In genomic region chr10:60027619-60028084, GRCm38 (mm10) we compare ENCODE assay signal across 14 mouse cellular contexts. TPM values are rescaled to one million over a fixed set of nuclear protein-coding genes. Genes with fewer than 3 reads are reported as not detected.
DNase-seq lines count a peak whose midpoint lies in the region; ATAC-seq and TF ChIP-seq lines count a peak whose summit lies in the region.
"Had no signal": no experiment of that assay in that cellular context is flagged by ENCODE, and none has a peak within 500 bp of the region (broad histone marks: within the 10 kb centered on the region; RNA-seq: fewer than 3 reads in every experiment).

No protein-coding gene starts in this region.

- ATAC-seq in hindbrain, embryonic 14.5 days (ENCODE audit: low FRiP score) = no peak
- ATAC-seq in hindbrain, postnatal 0 days = no peak
- peak; percentile 80 for ATAC-seq in limb, embryonic 13.5 days (ENCODE audit: low FRiP score, low read depth)

- H3K27ac ChIP-seq in hindbrain, embryonic 14.5 days = peak overlapping the region; percentile 51
- no peak overlapping the region for H3K27ac ChIP-seq in hindbrain, postnatal 0 days
- peak overlapping the region; percentile 30; the same call in 1 of the 2 replicates for H3K27ac ChIP-seq in embryonic fibroblast, embryonic 13.5 days (ENCODE audit: insufficient read depth, low read length)
- H3K27ac ChIP-seq in limb, embryonic 13.5 days = peak overlapping the region; percentile 79
- H3K27ac ChIP-seq: heart, embryonic 10.5 days; liver, embryonic 14.5 days had no signal

- H3K27me3 ChIP-seq in hindbrain, embryonic 14.5 days (ENCODE audit: control insufficient read depth, insufficient read depth, low read length) = no peaks in the 10 kb centered on the region
- H3K27me3 ChIP-seq in hindbrain, postnatal 0 days (ENCODE audit: insufficient read depth, low read length) = no peaks in the 10 kb centered on the region
- H3K27me3 ChIP-seq in limb, embryonic 13.5 days = no peaks in the 10 kb centered on the region
- H3K27me3 ChIP-seq: embryonic facial prominence, embryonic 15.5 days had no signal

- DNase-seq in hindbrain, embryonic 14.5 days (ENCODE audit: low spot score) = no peak
- no peak for DNase-seq in hindbrain, postnatal 0 days (ENCODE audit: low spot score)
- DNase-seq in CD4-positive helper T cell, adult 2 months (ENCODE audit: low read depth, low spot score) = peak; percentile 47
- no peak for DNase-seq in ovary, postnatal 14 days (ENCODE audit: low spot score)
- no peak for DNase-seq in ovary, postnatal 36 days (ENCODE audit: low spot score)
- DNase-seq in urinary bladder, postnatal 4 days (ENCODE audit: low spot score in 2 of 2) = no peak
- DNase-seq: cerebellum, adult 11 months; kidney, postnatal 14 days; right cerebral cortex, postnatal 14 days had no signal

- no peak overlapping the region for H3K4me2 ChIP-seq in hindbrain, embryonic 14.5 days (replicated peaks)
- no peak overlapping the region for H3K4me2 ChIP-seq in hindbrain, postnatal 0 days (ENCODE audit: low read depth, low read length)
- no peak overlapping the region for H3K4me2 ChIP-seq in limb, embryonic 13.5 days (replicated peaks)
- H3K4me2 ChIP-seq: embryonic facial prominence, embryonic 15.5 days had no signal

- H3K4me3 ChIP-seq in hindbrain, embryonic 14.5 days (replicated peaks; ENCODE audit: low read length) = no peak overlapping the region
- no peak overlapping the region for H3K4me3 ChIP-seq in hindbrain, postnatal 0 days (ENCODE audit: low read length)
- no peak overlapping the region for H3K4me3 ChIP-seq in embryonic fibroblast, embryonic 13.5 days (ENCODE audit: insufficient read depth, low read length)
- no peak overlapping the region for H3K4me3 ChIP-seq in limb, embryonic 13.5 days
- H3K4me3 ChIP-seq: embryonic facial prominence, embryonic 15.5 days; heart, embryonic 10.5 days had no signal

- H3K36me3 ChIP-seq in hindbrain, embryonic 14.5 days (replicated peaks; ENCODE audit: control insufficient read depth, insufficient read depth) = no peaks in the 10 kb centered on the region
- H3K36me3 ChIP-seq in hindbrain, postnatal 0 days (ENCODE audit: insufficient read depth, low read length) = no peaks in the 10 kb centered on the region
- H3K36me3 ChIP-seq in limb, embryonic 13.5 days = peaks cover 7% of the 10 kb centered on the region
- H3K36me3 ChIP-seq: embryonic facial prominence, embryonic 15.5 days had no signal

- no peak for TF ChIP-seq POLR2A in embryonic fibroblast, embryonic 13.5 days (IDR thresholded peaks at IDR 0.05; ENCODE audit: low read depth, low read length)

- 57% methylated on average over 2 of the region's 2 CpGs for WGBS in hindbrain, embryonic 14.5 days
- WGBS in hindbrain, postnatal 0 days = 53% methylated on average over 2 of the region's 2 CpGs
- WGBS in limb, embryonic 13.5 days = 33% methylated on average over 2 of the region's 2 CpGs

- peaks cover 28% of the 10 kb centered on the region for H3K4me1 ChIP-seq in hindbrain, embryonic 14.5 days (replicated peaks; ENCODE audit: control insufficient read depth, insufficient read depth, low read length)
- peaks cover 3% of the 10 kb centered on the region; the same call in 1 of the 2 replicates for H3K4me1 ChIP-seq in hindbrain, postnatal 0 days (ENCODE audit: insufficient read depth, low read length)
- H3K4me1 ChIP-seq in embryonic fibroblast, embryonic 13.5 days (ENCODE audit: control insufficient read depth, insufficient read depth, low read length) = peaks cover 8% of the 10 kb centered on the region; the same call in 1 of the 2 replicates
- H3K4me1 ChIP-seq in limb, embryonic 13.5 days = peaks cover 54% of the 10 kb centered on the region

- H3K9me3 ChIP-seq in hindbrain, embryonic 14.5 days (ENCODE audit: control insufficient read depth, low read length) = no peaks in the 10 kb centered on the region
- no peaks in the 10 kb centered on the region for H3K9me3 ChIP-seq in hindbrain, postnatal 0 days (ENCODE audit: low read length)
- H3K9me3 ChIP-seq in limb, embryonic 13.5 days = no peaks in the 10 kb centered on the region
- H3K9me3 ChIP-seq: embryonic facial prominence, embryonic 15.5 days; heart, embryonic 10.5 days had no signal

- TF ChIP-seq CTCF in hindbrain, postnatal 0 days (IDR thresholded peaks at IDR 0.05; ENCODE audit: low read depth) = no peak
- TF ChIP-seq CTCF in embryonic fibroblast, embryonic 13.5 days (IDR thresholded peaks at IDR 0.05; ENCODE audit: borderline replicate concordance, insufficient read depth, low read length) = no peak

- H3K9ac ChIP-seq in hindbrain, embryonic 14.5 days = peak overlapping the region; percentile 10; the same call in 1 of the 2 replicates
- no peak overlapping the region for H3K9ac ChIP-seq in hindbrain, postnatal 0 days (replicated peaks; ENCODE audit: low read length)
- no peak overlapping the region for H3K9ac ChIP-seq in limb, embryonic 13.5 days
- H3K9ac ChIP-seq: embryonic facial prominence, embryonic 15.5 days; liver, embryonic 14.5 days had no signal

RNA-seq across cellular contexts. Expression of gene Anapc16, which starts 24.7 kb away (rescaled TPM):
- polyA plus RNA-seq in hindbrain, embryonic 14.5 days (2014; fragmentation: Nextera tagmentation; extraction: Ambion mirVana) = 94.2 and 110 TPM in 2 replicates
- 62.6 and 70.1 TPM in 2 replicates for total RNA-seq in hindbrain, postnatal 0 days (2014; rRNA removed)
- 132 and 133 TPM in 2 replicates for polyA plus RNA-seq in hindbrain, postnatal 0 days (2015; fragmentation: Nextera tagmentation; extraction: Ambion mirVana)
- 47.3 and 63.4 TPM in 2 replicates for polyA plus RNA-seq in embryonic fibroblast, embryonic 13.5 days (2011; ENCODE audit: insufficient read length, low read depth, missing spikeins)
- 128 and 133 TPM in 2 replicates for polyA plus RNA-seq in limb, embryonic 13.5 days (2015; fragmentation: Nextera tagmentation; extraction: Ambion mirVana)

RNA-seq across cellular contexts. Expression of gene Ascc1, which starts 25.0 kb away (rescaled TPM):
- polyA plus RNA-seq in hindbrain, embryonic 14.5 days (2014; fragmentation: Nextera tagmentation; extraction: Ambion mirVana) = 45.6 and 45.9 TPM in 2 replicates
- 10.6 and 11.5 TPM in 2 replicates for total RNA-seq in hindbrain, postnatal 0 days (2014; rRNA removed)
- 41.8 and 42.9 TPM in 2 replicates for polyA plus RNA-seq in hindbrain, postnatal 0 days (2015; fragmentation: Nextera tagmentation; extraction: Ambion mirVana)
- polyA plus RNA-seq in embryonic fibroblast, embryonic 13.5 days (2011; ENCODE audit: insufficient read length, low read depth, missing spikeins) = 25.9 and 27.8 TPM in 2 replicates
- 44.9 and 46.0 TPM in 2 replicates for polyA plus RNA-seq in limb, embryonic 13.5 days (2015; fragmentation: Nextera tagmentation; extraction: Ambion mirVana)
